In genomic region chr12:111143005-111143508, GRCm38 (mm10) we compare ENCODE assay signal across 8 mouse cellular contexts. TPM values are rescaled to one million over a fixed set of nuclear protein-coding genes. Genes with fewer than 3 reads are reported as not detected.
DNase-seq lines count a peak whose midpoint lies in the region; ATAC-seq and TF ChIP-seq lines count a peak whose summit lies in the region.

No protein-coding gene starts in this region.

- no peak for TF ChIP-seq POLR2A in limb, embryonic 14.5 days (IDR thresholded peaks at IDR 0.05; ENCODE audit: borderline replicate concordance, extremely low read depth, insufficient read depth, insufficient read length)

- no peak overlapping the region for H3K4me3 ChIP-seq in intestine, embryonic 14.5 days (ENCODE audit: low read depth, low read length)
- no peak overlapping the region for H3K4me3 ChIP-seq in intestine, embryonic 16.5 days (ENCODE audit: low read length)
- H3K4me3 ChIP-seq in forebrain, embryonic 13.5 days = 0 out of 2 replicates have a peak overlapping the region, but pooled peaks have one; percentile 3
- H3K4me3 ChIP-seq in limb, embryonic 14.5 days (replicated peaks; ENCODE audit: low read length) = no peak overlapping the region
- H3K4me3 ChIP-seq in neural tube, embryonic 13.5 days = no peak overlapping the region

- DNase-seq in intestine, embryonic 14.5 days (ENCODE audit: low spot score) = peak; percentile 65
- peak; percentile 93 for DNase-seq in ZHBTc4 (ENCODE audit: low read depth, low spot score)
- DNase-seq in limb, embryonic 14.5 days (ENCODE audit: low spot score) = no peak
- DNase-seq in gastrocnemius, adult 8-10 months (ENCODE audit: low spot score in 2 of 2) = no peak
- no peak for DNase-seq in layer of hippocampus, adult 8-10 months (ENCODE audit: low spot score in 2 of 2)

- H3K4me2 ChIP-seq in intestine, embryonic 14.5 days (ENCODE audit: low read length) = 0 out of 2 replicates have a peak overlapping the region, but pooled peaks have one; percentile 8
- no peak overlapping the region for H3K4me2 ChIP-seq in intestine, embryonic 16.5 days (ENCODE audit: low read depth, low read length)
- H3K4me2 ChIP-seq in forebrain, embryonic 13.5 days = peak overlapping the region; percentile 48
- peak overlapping the region; percentile 22; the same call in 1 of the 2 replicates for H3K4me2 ChIP-seq in limb, embryonic 14.5 days (replicated peaks; ENCODE audit: low read depth, low read length, severe bottlenecking)
- H3K4me2 ChIP-seq in neural tube, embryonic 13.5 days = peak overlapping the region; percentile 40

- no peaks in the 10 kb centered on the region for H3K27me3 ChIP-seq in intestine, embryonic 14.5 days (replicated peaks; ENCODE audit: control insufficient read depth, insufficient read depth, low read length)
- no peaks in the 10 kb centered on the region for H3K27me3 ChIP-seq in intestine, embryonic 16.5 days (replicated peaks; ENCODE audit: control insufficient read depth, insufficient read depth, low read length)
- no peaks in the 10 kb centered on the region for H3K27me3 ChIP-seq in forebrain, embryonic 13.5 days
- no peaks in the 10 kb centered on the region for H3K27me3 ChIP-seq in limb, embryonic 14.5 days (ENCODE audit: control insufficient read depth, insufficient read depth, low read length)
- H3K27me3 ChIP-seq in neural tube, embryonic 13.5 days = no peaks in the 10 kb centered on the region

- H3K36me3 ChIP-seq in intestine, embryonic 14.5 days (ENCODE audit: control insufficient read depth, insufficient read depth, low read length) = no peaks in the 10 kb centered on the region
- no peaks in the 10 kb centered on the region for H3K36me3 ChIP-seq in intestine, embryonic 16.5 days (ENCODE audit: control insufficient read depth, insufficient read depth, low read length)
- H3K36me3 ChIP-seq in forebrain, embryonic 13.5 days (ENCODE audit: poor library complexity, severe bottlenecking) = no peaks in the 10 kb centered on the region
- H3K36me3 ChIP-seq in limb, embryonic 14.5 days (ENCODE audit: control insufficient read depth, insufficient read depth, low read length) = no peaks in the 10 kb centered on the region
- H3K36me3 ChIP-seq in neural tube, embryonic 13.5 days = no peaks in the 10 kb centered on the region

- no peak overlapping the region for H3K27ac ChIP-seq in intestine, embryonic 14.5 days (ENCODE audit: low read depth)
- no peak overlapping the region for H3K27ac ChIP-seq in intestine, embryonic 16.5 days (ENCODE audit: low read length)
- peak overlapping the region; percentile 90 for H3K27ac ChIP-seq in forebrain, embryonic 13.5 days
- H3K27ac ChIP-seq in limb, embryonic 14.5 days (replicated peaks; ENCODE audit: low read depth, low read length) = 0 out of 2 replicates have a peak overlapping the region, but pooled peaks have one; percentile 26
- peak overlapping the region; percentile 76 for H3K27ac ChIP-seq in neural tube, embryonic 13.5 days (replicated peaks)

- peak; percentile 38; the same call in 1 of the 2 replicates for ATAC-seq in intestine, embryonic 14.5 days (replicated peaks; ENCODE audit: low FRiP score, low TSS enrichment, low read depth)
- no peak for ATAC-seq in intestine, embryonic 16.5 days
- ATAC-seq in forebrain, embryonic 13.5 days = peak; percentile 86
- peak; percentile 11; the same call in 1 of the 2 replicates for ATAC-seq in limb, embryonic 14.5 days (ENCODE audit: low FRiP score, low read depth)
- ATAC-seq in neural tube, embryonic 13.5 days (ENCODE audit: low read depth) = peak; percentile 60

- no peak overlapping the region; the same call in 1 of the 2 replicates for H3K9ac ChIP-seq in intestine, embryonic 14.5 days (ENCODE audit: low read length)
- no peak overlapping the region for H3K9ac ChIP-seq in intestine, embryonic 16.5 days (ENCODE audit: low read depth, low read length)
- H3K9ac ChIP-seq in forebrain, embryonic 13.5 days = 0 out of 2 replicates have a peak overlapping the region, but pooled peaks have one; percentile 47
- no peak overlapping the region for H3K9ac ChIP-seq in limb, embryonic 14.5 days (ENCODE audit: low read depth, low read length, severe bottlenecking)
- H3K9ac ChIP-seq in neural tube, embryonic 13.5 days = peak overlapping the region; percentile 31

- 0 out of 2 replicates have a peak, but pooled peaks cover 7% of the 10 kb centered on the region for H3K4me1 ChIP-seq in intestine, embryonic 14.5 days (replicated peaks; ENCODE audit: control insufficient read depth, insufficient read depth, low read length)
- peaks cover 13% of the 10 kb centered on the region for H3K4me1 ChIP-seq in intestine, embryonic 16.5 days (ENCODE audit: control insufficient read depth, insufficient read depth, low read length)
- peaks cover 32% of the 10 kb centered on the region for H3K4me1 ChIP-seq in forebrain, embryonic 13.5 days
- peaks cover 18% of the 10 kb centered on the region for H3K4me1 ChIP-seq in limb, embryonic 14.5 days (ENCODE audit: control insufficient read depth, insufficient read depth, low read length)
- H3K4me1 ChIP-seq in neural tube, embryonic 13.5 days (replicated peaks) = peaks cover 30% of the 10 kb centered on the region

- WGBS in intestine, embryonic 14.5 days = 29% methylated on average over 12 of the region's 12 CpGs
- WGBS in intestine, embryonic 16.5 days = 22% methylated on average over 12 of the region's 12 CpGs
- WGBS in forebrain, embryonic 13.5 days = 6% methylated on average over 12 of the region's 12 CpGs
- 22% methylated on average over 12 of the region's 12 CpGs for WGBS in limb, embryonic 14.5 days
- 7% methylated on average over 12 of the region's 12 CpGs for WGBS in neural tube, embryonic 13.5 days

- H3K9me3 ChIP-seq in intestine, embryonic 14.5 days (ENCODE audit: control insufficient read depth, low read length) = no peaks in the 10 kb centered on the region
- H3K9me3 ChIP-seq in intestine, embryonic 16.5 days (ENCODE audit: control insufficient read depth, low read length) = no peaks in the 10 kb centered on the region
- no peaks in the 10 kb centered on the region for H3K9me3 ChIP-seq in forebrain, embryonic 13.5 days (replicated peaks)
- H3K9me3 ChIP-seq in limb, embryonic 14.5 days (ENCODE audit: control insufficient read depth, low read length) = no peaks in the 10 kb centered on the region
- H3K9me3 ChIP-seq in neural tube, embryonic 13.5 days = peaks cover 4% of the 10 kb centered on the region; the same call in 1 of the 2 replicates

RNA-seq across cellular contexts. Expression of gene Traf3, which starts 23.1 kb away (rescaled TPM):
- 9.1 and 9.9 TPM in 2 replicates for polyA plus RNA-seq in intestine, embryonic 14.5 days (2014; fragmentation: Nextera tagmentation; extraction: Ambion mirVana)
- polyA plus RNA-seq in intestine, embryonic 16.5 days (2015; fragmentation: Nextera tagmentation; extraction: Ambion mirVana) = 4.0 TPM in 2 replicates
- polyA plus RNA-seq in forebrain, embryonic 13.5 days (2015; fragmentation: Nextera tagmentation; extraction: Ambion mirVana) = 12.8 and 17.2 TPM in 2 replicates
- 20.2 and 24.1 TPM in 2 replicates for polyA plus RNA-seq in limb, embryonic 14.5 days (2012; rRNA removed)
- 12.8 and 15.1 TPM in 2 replicates for polyA plus RNA-seq in limb, embryonic 14.5 days (2014; fragmentation: Nextera tagmentation; extraction: Ambion mirVana)
- 15.9 and 17.5 TPM in 2 replicates for polyA plus RNA-seq in neural tube, embryonic 13.5 days (2015; fragmentation: Nextera tagmentation; extraction: Ambion mirVana)
- 10 to 100 TPM in 3 of 4 experiments, 1 to 10 TPM in 1; 8.7 to 20.0 (median 12.9) TPM for total RNA-seq in gastrocnemius, adult 8-10 months (2022)
- 10 to 100 TPM; 48.0 to 54.3 (median 53.3) TPM for total RNA-seq in layer of hippocampus, adult 8-10 months (2022)

RNA-seq across cellular contexts. Expression of gene 4930595D18Rik, which starts 41.2 kb away (rescaled TPM):
- polyA plus RNA-seq in intestine, embryonic 14.5 days (2014; fragmentation: Nextera tagmentation; extraction: Ambion mirVana) = not detected in 2 replicates
- not detected in 2 replicates for polyA plus RNA-seq in intestine, embryonic 16.5 days (2015; fragmentation: Nextera tagmentation; extraction: Ambion mirVana)
- 0.21 TPM in 1 of 2 replicates, not detected in the other for polyA plus RNA-seq in forebrain, embryonic 13.5 days (2015; fragmentation: Nextera tagmentation; extraction: Ambion mirVana)
- polyA plus RNA-seq in limb, embryonic 14.5 days (2012; rRNA removed) = 0.08 and 0.18 TPM in 2 replicates
- not detected in 2 replicates for polyA plus RNA-seq in limb, embryonic 14.5 days (2014; fragmentation: Nextera tagmentation; extraction: Ambion mirVana)
- polyA plus RNA-seq in neural tube, embryonic 13.5 days (2015; fragmentation: Nextera tagmentation; extraction: Ambion mirVana) = not detected in 2 replicates
- total RNA-seq in gastrocnemius, adult 8-10 months (2022) = not detected
- total RNA-seq in layer of hippocampus, adult 8-10 months (2022) = not detected

Comparison
In these comparisons a context has a peak if more than half of its experiments do, and no peak if none do; other contexts are left out.
1. DNase-seq: peak in intestine, embryonic 14.5 days (single experiment) and ZHBTc4 (single experiment); none in limb, embryonic 14.5 days (single experiment), gastrocnemius, adult 8-10 months (0 of 2) and layer of hippocampus, adult 8-10 months (0 of 2).
2. H3K27ac ChIP-seq: peak in forebrain, embryonic 13.5 days (single experiment), limb, embryonic 14.5 days (single experiment) and neural tube, embryonic 13.5 days (single experiment); none in intestine, embryonic 14.5 days (single experiment) and intestine, embryonic 16.5 days (single experiment).
3. H3K9ac ChIP-seq: peak in forebrain, embryonic 13.5 days (single experiment) and neural tube, embryonic 13.5 days (single experiment); none in intestine, embryonic 14.5 days (single experiment), intestine, embryonic 16.5 days (single experiment) and limb, embryonic 14.5 days (single experiment).